Mouse (Mus musculus): ENCODE results near the gene Areg. TPM values are rescaled to one million over a fixed set of nuclear protein-coding genes. Genes with fewer than 3 reads are reported as not detected.

The Areg gene
- total RNA-seq (2021) = under 1 TPM in 1 of 2 experiments, not detected in 1; 0.34 TPM
- long read RNA-seq, experiment 1 = 0 reads
- long read RNA-seq, experiment 2 = 0 reads

DNA sequence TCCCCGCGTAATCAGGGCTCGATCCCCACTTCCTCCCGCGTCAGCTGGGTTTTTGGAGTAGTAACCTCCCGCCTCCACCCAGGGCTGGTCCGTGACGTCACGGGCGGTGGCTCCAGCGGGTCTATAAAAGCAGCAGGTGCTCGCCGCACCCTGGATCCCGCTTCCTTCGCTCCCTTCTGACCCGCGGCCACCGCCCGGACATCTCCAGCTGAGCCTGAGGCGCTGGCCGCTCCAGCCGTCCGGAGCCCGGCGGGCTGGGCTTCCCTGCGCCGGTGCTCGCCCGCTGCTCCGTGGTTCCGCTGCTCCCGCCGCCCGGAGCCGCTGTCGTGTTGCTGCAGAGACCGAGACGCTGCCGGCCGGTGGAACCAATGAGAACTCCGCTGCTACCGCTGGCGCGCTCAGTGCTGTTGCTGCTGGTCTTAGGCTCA is at the start of gene Areg:
Gene Areg, plus strand, starts transcription at position 154 of the 428 bp plus-strand sequence.
- peak; percentile 6 to 11 for DNase-seq (ENCODE audit: low spot score in 2 of 2)

DNA sequence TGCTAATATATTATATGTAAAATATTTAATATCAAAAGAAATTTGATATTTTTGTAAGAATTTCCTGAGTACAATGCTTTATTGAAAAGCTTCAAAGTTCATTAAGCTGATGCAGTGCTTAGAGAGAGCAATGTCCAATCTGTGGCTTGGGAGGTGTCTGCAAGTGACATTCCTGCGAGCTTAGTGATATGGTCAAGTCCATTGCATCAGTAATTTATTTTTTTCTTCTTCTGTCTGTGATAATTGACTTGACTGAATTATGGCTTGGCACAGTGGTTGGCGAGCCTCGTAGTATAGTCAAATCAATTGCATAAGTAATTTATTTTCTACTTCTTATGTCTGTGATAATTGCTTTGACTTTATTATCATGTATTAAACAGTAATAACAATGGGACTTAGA is 49.1 kb upstream of the Areg start:
- DNase-seq (ENCODE audit: low spot score in 2 of 2) = no peak

DNA sequence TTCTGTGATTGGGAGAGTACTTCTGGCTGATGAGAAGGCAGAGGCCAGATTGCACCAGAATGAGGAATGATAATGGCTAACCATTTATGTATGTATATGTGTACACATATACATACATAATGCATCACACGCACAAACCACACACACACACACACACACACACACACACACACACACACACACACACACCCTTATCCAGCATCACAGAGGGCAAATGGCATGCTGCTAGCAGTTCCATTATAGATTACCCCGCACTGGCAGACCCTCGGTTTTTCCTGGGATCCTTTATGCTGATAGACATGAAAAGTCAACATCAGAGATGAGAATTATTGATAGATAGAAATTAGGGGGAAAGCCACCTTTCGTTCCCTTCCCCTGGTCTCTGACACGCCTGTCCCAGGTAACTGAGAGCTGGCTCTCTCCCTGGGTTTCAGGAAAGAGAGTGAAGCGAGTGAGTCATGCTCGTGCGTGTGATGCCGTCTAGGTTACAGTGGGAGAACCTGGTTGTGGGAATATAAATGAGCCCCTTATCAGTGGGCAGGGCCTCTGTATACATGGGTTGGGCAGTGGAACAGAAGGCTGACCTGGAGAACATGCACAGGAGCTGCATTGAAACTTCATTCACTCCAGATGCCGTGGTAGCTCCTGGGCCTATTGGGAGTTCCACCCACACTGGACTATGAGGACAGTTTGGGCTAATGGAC is 41.3 kb upstream of the Areg start:
- DNase-seq (ENCODE audit: low spot score in 2 of 2) = no peak

DNA sequence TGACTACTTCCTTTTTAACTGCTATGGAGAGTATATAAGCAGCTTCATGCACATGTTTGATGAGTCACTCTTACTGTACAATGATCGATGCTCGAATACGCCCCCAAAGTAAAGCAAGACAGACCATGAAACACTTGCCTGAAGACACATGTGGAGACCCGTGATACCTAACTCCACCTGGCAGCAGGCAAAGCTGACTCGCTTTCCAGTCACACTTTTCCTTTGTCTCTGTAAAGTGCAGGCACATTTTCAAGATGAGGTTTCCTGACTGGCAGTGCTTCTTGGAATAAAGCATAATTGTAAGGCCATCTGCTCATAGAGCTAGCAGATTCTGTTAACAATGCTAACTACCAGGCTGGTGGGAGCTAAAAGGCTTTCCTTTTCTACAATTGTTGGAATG is 37.7 kb upstream of the Areg start:
- DNase-seq (ENCODE audit: low spot score in 2 of 2) = no peak

DNA sequence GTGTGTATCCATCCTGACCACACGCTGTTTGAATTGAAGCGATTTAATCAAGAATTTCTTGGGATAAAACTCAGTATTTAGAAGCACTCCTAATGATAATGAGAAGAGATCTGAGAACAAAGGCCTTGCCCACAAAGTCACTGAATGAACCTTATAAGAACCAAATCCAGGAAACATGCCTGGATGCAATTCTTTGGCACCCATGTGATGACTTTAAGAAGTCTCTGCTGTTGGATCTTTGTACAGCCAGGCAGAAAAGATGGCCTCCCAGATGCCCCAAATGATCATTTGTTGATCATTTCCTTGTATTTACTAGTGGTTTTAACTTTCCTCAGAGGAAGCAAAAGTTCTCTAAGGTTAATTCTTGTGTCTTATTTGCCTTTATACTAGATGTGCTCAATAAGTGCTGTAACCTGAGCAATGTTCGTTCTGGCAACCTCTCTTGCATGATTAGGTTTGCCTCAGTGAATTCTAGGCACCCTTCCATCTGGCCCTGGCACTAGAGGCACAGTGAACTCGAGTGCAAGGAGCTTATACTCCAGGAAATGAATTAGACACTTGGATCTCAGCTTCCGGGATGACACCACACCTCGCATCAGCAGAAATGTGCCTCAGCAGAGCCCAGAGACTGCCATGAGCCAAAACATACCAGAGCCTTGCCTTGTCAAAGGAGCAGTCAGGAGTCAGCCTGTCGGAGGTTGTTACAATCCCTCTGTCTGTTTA is 35.3 kb upstream of the Areg start:
- no peak for DNase-seq (ENCODE audit: low spot score in 2 of 2)

DNA sequence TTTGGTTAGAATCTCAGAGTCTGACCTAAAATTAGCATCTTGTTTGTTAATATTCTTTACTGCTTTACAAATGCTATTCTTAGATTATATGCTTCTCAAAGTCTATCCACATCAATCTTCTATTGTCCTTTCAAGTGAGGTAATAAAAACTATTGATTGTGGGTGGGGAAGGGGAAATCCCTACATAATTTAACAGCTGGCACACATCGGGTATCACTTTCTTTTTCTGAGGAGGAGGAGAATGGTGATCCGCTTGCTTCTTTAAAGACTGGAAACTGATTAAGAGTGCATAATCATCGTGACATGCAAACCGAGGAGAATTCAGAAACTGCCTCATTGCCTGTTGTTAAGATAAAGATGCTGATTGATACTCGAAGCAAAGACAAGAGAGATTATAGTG is 33.2 kb upstream of the Areg start:
- no peak for DNase-seq (ENCODE audit: low spot score in 2 of 2)

DNA sequence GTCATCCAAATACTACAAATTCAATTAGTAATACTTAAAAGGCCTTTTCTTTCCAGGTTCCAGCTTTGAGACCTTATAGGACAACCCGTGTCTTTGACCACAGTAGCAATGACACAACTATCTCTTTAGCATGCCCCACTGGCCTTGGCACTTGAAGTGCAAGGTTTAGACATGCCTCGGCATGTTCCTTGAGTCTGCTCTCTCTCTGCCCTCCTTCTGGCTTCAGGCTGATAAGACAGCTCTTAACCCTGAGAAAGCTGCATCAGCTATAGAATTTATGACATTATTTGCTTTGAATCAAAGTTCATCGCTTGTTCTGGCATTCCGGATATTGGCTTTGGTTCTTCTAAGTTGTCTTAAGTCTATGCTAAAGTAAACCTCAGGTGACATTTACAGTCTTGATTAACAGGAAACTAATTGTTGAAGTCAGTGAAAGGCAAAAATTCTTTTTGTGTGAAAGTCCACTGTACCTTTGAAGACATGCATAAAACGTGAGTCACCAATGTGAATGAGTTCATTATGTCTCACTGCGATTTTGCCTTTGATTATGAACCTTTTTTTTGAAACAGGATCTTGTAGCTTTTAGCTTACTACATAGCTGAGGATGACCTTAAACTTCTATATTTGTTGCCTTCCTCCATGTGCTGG is 29.3 kb upstream of the Areg start:
- no peak for DNase-seq (ENCODE audit: low spot score in 2 of 2)

DNA sequence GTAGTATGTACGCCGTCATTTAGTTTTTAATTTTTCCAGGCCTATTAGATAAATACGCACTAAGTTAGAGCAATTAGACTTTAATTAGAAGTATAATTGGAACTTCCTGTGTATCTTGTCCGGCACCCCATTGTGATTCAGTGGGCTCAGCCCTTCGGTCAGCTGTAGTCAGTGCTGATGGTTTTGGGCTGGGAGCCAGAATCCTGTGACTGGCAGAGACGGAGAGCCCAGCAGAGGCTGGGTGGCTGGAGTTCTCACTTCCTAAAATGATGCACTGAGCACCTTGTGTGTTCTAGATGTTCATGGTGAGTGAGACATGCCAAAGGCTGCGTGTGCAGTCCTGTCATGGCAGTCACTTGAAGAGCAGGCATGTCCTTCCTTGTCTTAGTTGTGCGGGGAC is 28.4 kb upstream of the Areg start:
- no peak for DNase-seq (ENCODE audit: low spot score in 2 of 2)

DNA sequence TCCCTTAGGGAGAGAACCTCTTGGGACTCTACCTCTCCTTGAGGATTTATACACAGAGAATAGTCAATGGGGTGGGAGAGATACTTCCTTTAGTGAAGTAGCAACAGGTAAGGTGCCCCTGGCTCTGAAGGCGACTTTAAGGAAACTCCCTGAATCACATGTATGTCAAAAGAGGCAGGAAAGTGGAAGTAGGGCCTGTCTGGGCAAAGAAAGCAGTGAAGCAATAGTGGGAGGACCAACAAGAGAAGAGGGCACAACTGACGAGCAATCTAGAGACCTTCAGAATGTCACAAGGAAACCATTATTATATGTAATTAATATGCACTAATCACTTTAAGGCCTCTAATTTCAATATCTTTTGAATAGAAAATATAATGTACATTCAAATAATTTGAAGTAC is 25.4 kb upstream of the Areg start:
- no peak for DNase-seq (ENCODE audit: low spot score in 2 of 2)

DNA sequence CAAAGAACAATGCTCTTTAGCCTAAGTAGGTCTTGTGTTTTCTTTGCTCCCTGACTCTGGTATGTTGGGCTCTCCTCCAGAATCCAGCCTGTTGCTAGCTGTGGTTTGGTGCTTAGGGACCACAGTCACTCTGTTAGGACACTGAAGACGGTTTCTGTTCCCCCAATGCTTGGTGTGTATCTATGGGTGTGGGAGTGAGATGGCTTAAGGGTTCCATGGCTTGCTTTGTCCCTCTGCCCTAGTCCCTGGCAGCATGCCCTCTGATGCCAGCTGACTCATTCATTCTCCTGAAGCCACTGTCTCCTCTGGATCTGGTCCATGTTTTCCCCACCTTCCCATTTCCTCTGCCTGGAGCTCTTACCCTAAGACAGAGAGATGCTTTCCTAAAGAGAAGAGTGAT is 24.8 kb upstream of the Areg start:
- DNase-seq (ENCODE audit: low spot score in 2 of 2) = no peak

DNA sequence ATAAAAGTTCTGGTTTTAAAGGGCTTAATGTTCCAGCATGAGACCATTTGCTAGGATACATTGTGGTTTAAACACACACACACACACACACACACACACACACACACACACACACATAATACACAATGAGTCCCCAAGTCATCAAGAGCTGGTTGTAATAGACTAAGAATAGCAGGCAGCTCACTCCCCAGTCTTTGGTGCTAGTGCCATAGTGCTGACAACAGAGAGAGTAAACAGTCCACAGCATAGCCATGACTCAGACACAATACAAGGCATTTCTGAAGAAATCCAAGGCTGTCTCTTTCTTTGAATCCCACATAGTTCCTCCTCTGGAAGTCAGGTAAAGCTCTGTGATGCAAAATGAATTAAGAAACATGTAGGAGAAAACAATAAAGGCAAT is 20.8 kb upstream of the Areg start:
- DNase-seq (ENCODE audit: low spot score in 2 of 2) = no peak

DNA sequence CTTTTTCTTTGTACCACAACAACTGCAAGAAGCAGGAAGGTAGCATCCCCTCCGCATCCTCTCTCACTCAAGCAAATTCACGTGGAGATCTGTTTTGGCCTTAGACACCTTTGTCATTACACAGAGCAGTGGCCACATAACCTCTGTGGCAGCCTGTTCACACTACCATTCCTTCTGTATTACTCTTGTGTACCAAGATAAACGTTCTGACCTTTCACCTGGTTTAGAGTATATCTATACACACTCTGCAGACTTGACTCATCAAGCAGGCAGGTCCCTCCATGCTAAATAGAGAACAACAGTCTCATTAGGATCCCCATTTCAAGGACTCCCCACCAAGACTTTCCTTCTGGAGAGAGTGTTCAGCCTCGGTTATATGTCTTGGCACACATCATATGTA is 16.0 kb upstream of the Areg start:
- DNase-seq (ENCODE audit: low spot score in 2 of 2) = no peak

DNA sequence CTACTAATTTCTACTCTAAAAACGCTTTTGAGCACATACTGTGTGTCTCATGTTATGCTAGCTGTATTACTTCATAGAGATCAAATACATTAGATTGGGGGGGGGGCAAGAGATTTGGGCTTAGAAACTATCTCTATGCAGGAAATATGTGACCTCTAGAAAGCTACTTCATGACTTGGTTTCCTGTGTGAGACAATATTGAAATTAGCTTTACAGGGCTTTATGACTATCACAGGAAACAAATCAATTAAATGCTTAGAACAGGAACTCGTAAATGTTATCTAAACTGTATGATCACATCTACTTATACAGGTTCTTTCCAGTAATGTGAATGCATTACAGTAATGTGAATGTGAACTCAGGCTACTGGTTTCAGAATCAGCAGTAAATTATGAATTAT is 15.3 kb upstream of the Areg start:
- DNase-seq (ENCODE audit: low spot score in 2 of 2) = no peak

DNA sequence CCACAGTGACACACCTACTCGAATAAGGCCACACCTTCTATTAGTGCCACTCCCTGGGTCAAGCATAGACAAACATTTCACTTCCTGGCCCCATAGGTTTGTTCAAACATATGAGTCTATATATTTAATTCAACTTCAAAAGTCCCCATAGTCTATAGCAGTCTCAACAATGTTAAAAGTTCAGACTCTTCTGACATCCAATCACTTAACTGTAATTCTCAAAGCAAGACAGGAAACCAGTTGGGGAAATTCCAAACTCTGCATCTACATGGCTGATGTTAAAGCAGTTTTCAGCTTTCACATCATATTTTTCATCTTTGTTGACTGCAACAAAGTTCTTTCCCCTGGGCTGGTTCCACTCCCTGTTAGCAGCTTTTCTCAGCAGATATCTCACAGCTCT is 12.8 kb upstream of the Areg start:
- no peak for DNase-seq (ENCODE audit: low spot score in 2 of 2)

DNA sequence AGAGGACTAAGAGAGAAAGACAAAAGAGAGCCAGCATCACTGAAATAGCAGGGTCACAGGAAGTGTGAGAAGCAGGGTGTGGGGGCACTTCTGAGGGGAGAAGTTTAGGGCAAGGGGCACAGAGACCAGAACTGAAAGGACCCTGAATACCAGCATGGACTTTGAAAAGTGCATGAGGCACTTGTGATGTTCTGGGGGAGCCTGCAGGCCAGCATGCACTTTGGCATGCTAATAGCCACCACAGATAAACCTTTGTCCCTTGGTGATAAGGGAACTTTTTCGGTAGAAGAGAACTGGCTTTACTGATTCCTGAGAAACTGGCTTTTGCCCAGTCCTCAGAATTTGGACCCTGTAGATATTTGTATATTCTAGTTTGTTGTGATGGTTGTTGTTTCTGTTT is 4.4 kb upstream of the Areg start:
- no peak for DNase-seq (ENCODE audit: low spot score in 2 of 2)

DNA sequence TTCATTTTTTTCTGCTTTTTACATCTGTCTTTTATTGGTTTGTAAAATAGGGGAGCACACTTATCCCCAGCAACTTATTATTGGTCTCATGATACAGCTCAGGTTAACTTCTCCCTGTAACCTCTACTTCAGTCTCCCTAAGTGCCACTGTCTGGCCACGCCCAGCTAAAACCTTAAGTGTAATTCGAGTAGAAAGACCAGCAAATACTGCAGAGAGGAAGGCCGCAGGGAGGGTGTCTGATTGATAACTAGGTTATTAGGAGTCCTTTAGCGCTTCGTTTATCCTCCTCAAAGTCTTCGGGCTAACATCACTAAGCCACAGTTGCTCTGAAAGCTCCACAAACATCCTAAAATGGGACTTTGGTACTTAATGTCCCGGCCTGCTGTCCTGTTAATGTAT is 429 bp upstream of the Areg start:
- no peak for DNase-seq (ENCODE audit: low spot score in 2 of 2)

DNA sequence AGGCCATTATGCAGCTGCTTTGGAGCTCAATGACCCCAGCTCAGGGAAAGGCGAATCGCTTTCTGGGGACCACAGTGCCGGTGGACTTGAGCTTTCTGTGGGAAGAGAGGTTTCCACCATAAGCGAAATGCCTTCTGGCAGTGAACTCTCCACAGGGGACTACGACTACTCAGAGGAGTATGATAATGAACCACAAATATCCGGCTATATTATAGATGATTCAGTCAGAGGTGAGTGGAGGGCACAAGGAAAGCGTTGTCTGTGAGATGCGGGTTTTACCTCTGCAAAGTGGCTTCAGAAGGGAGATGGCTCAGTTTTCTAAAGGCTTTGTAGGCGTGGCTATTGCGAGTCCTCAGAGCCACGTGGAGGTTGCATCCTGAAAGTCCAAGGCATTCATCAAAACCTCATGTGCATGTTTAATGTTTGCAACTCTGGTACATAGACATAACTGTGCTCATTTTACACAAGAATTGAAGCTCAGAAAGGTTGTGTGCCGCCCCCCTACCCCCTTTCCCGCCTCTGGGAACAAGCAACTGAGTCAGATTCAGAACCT is 1.6 kb downstream of the Areg start:
- DNase-seq (ENCODE audit: low spot score in 2 of 2) = no peak

DNA sequence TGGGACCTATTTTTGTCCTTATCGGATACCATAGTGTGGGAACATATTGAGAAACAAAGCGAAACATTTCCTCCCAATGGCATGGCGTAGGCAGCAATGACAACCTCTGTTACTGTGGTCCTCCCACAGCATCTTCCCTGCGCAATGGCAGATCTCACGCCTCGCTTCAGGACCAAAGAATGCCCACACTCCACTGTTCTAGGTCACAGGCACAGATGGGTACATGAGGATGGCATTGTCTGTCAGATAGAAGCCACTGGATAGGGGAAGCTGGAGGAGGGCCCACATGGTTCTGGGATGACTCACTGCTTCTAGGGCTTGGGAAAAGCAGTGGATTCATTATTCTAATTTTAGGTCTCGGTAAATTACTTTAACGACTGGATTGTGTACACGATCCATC is 5.6 kb downstream of the Areg start:
- no peak for DNase-seq (ENCODE audit: low spot score in 2 of 2)

DNA sequence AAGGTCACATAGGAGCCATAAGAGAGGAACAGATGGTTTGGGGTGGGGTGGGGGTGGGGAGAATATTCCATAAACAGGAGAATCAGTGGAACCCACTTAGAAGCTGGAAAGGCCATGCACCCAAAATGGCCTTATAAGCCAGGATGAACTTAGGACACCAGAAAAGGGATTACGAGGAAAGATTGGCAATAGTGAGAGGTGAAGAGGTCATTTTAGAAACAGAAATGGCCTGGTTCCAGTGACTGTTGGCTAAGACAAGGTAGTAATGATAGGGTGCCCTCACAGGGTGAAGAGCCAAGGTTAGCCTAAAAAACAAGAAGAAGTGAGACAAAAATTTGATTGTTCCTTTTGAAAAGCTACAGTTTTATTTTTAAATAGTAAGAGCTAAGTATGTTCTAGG is 7.6 kb downstream of the Areg start:
- no peak for DNase-seq (ENCODE audit: low spot score in 2 of 2)

DNA sequence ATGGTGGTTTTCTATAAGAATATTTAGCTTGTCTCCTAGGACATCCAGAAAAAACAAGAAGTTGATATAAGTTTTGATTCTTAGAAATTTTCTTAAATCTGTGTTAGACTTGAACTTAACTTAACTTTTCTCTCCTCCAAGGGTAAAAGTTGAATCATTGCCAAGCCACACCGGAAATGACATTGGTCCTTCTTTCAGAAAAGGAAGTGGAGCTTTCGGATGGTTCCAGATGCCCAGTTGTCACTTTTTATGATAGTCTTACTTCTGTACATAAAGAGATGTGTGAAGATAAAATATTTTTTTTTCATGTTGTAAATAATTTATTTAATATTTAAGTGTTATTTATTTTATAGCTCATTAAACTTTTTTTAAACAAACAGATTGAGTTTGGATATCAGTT is 8.7 kb downstream of the Areg start:
- DNase-seq (ENCODE audit: low spot score in 2 of 2) = no peak

DNA sequence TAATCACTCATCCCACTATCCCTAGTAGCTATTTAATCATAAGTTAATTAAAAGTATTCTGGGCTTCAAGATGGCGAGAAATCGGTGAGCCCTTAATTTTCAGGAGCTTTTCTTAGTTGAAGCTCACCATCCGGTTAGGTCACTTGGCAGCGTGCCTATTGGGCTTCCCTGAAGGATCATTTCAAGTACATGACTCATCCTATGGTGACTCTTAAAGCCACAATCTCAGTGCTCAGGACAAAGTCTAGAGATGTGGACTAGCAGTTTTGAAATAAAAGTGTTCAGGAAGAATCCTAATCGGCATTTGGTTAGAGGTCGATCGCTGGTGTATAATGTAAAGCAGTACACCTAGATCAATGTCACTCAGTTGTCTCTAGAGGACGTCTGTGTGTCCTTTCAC is 17.3 kb downstream of the Areg start:
- DNase-seq (ENCODE audit: low spot score in 2 of 2) = no peak

DNA sequence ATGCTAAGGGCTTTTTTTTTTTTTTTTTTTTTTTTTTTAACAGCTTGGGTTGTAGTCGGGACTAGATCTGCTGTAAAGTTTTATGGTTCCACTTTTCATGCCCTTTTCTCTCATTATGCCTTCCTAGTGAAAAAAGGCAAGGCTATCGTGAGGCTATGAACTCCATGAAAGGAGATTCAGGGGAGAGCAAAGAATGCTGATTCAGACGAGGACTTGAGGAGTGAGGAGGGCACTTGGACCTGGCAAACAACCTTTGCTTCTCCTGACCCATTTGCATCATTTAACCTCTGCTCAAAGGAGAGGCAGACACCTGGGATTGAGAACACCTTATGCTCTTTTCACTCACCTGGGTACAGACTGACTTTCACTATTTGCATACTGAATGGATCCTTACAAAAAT is 17.8 kb downstream of the Areg start:
- DNase-seq (ENCODE audit: low spot score in 2 of 2) = no peak

Data from adrenal gland, postnatal 4 days (tissue).